Mouse (Mus musculus): Measurements from ENCODE around the gene Rabgap1l. TPM values are rescaled to one million over a fixed set of nuclear protein-coding genes. Genes with fewer than 3 reads are reported as not detected.

The Rabgap1l gene
- polyA plus RNA-seq, 1 experiment from 2014 or later = 12.2 TPM

- no peak for ATAC-seq (ENCODE audit: low FRiP score)
- Histone ChIP-seq H3K9ac (ENCODE audit: low read length) (no peak overlapping the region), H3K4me3 (ENCODE audit: low read depth, low read length) (no peak overlapping the region), H3K36me3 (ENCODE audit: control insufficient read depth, insufficient read depth, low read length) (no peaks in the 10 kb centered on the region), H3K4me1 (ENCODE audit: control insufficient read depth, insufficient read depth, low read length) (no peaks in the 10 kb centered on the region), H3K4me2 (no peak overlapping the region), H3K27ac (ENCODE audit: low read depth, low read length) (no peak overlapping the region), H3K9me3 (ENCODE audit: control insufficient read depth, low read length) (no peaks in the 10 kb centered on the region), H3K27me3 (ENCODE audit: control insufficient read depth, insufficient read depth, low read length) (no peaks in the 10 kb centered on the region)
- DNase-seq (ENCODE audit: low spot score, missing footprints) = no peak
- 76% methylated on average over 7 of the region's 7 CpGs for WGBS
Observed at GRCm38 (mm10) chr1:160308498-160308897, 484.5 kb downstream of the Rabgap1l start.

GRCm38 (mm10) chr1:160306866-160307616, 486.0 kb downstream of the Rabgap1l start:
- Histone ChIP-seq H3K27ac (ENCODE audit: low read depth, low read length) (no peak overlapping the region), H3K9ac (ENCODE audit: low read length) (no peak overlapping the region), H3K9me3 (ENCODE audit: control insufficient read depth, low read length) (no peaks in the 10 kb centered on the region), H3K4me1 (ENCODE audit: control insufficient read depth, insufficient read depth, low read length) (no peaks in the 10 kb centered on the region), H3K36me3 (ENCODE audit: control insufficient read depth, insufficient read depth, low read length) (no peaks in the 10 kb centered on the region), H3K27me3 (ENCODE audit: control insufficient read depth, insufficient read depth, low read length) (no peaks in the 10 kb centered on the region), H3K4me2 (no peak overlapping the region), H3K4me3 (ENCODE audit: low read depth, low read length) (no peak overlapping the region)
- DNase-seq (ENCODE audit: low spot score, missing footprints) = no peak
- no peak for ATAC-seq (ENCODE audit: low FRiP score)
- 78% methylated on average over 10 of the region's 10 CpGs for WGBS

GRCm38 (mm10) chr1:160306336-160306735, 486.7 kb downstream of the Rabgap1l start:
- ATAC-seq (ENCODE audit: low FRiP score) (no peak), DNase-seq (ENCODE audit: low spot score, missing footprints) (no peak)
- WGBS = 84% methylated on average over 6 of the region's 6 CpGs
- Histone ChIP-seq H3K27ac (ENCODE audit: low read depth, low read length) (no peak overlapping the region), H3K9ac (ENCODE audit: low read length) (no peak overlapping the region), H3K4me2 (no peak overlapping the region), H3K4me3 (ENCODE audit: low read depth, low read length) (no peak overlapping the region), H3K36me3 (ENCODE audit: control insufficient read depth, insufficient read depth, low read length) (no peaks in the 10 kb centered on the region), H3K27me3 (ENCODE audit: control insufficient read depth, insufficient read depth, low read length) (no peaks in the 10 kb centered on the region), H3K9me3 (ENCODE audit: control insufficient read depth, low read length) (no peaks in the 10 kb centered on the region), H3K4me1 (ENCODE audit: control insufficient read depth, insufficient read depth, low read length) (no peaks in the 10 kb centered on the region)

- no peak overlapping the region for H3K9ac ChIP-seq (ENCODE audit: low read length)
- H3K27ac ChIP-seq (ENCODE audit: low read depth, low read length) = no peak overlapping the region
- DNase-seq (ENCODE audit: low spot score, missing footprints) (no peak), ATAC-seq (ENCODE audit: low FRiP score) (no peak)
- no peaks in the 10 kb centered on the region for H3K36me3 ChIP-seq (ENCODE audit: control insufficient read depth, insufficient read depth, low read length)
- no peaks in the 10 kb centered on the region for H3K27me3 ChIP-seq (ENCODE audit: control insufficient read depth, insufficient read depth, low read length)
- WGBS = 96% methylated on average over 1 of the region's 1 CpGs
- no peak overlapping the region for H3K4me2 ChIP-seq
- no peaks in the 10 kb centered on the region for H3K4me1 ChIP-seq (ENCODE audit: control insufficient read depth, insufficient read depth, low read length)
- no peaks in the 10 kb centered on the region for H3K9me3 ChIP-seq (ENCODE audit: control insufficient read depth, low read length)
- H3K4me3 ChIP-seq (ENCODE audit: low read depth, low read length) = no peak overlapping the region
Observed at GRCm38 (mm10) chr1:160305826-160306225, 487.2 kb downstream of the Rabgap1l start.

GRCm38 (mm10) chr1:160304969-160305498, 488.0 kb downstream of the Rabgap1l start:
- DNase-seq (ENCODE audit: low spot score, missing footprints) (no peak), ATAC-seq (ENCODE audit: low FRiP score) (peak; percentile 73)
- no peak overlapping the region for H3K27ac ChIP-seq (ENCODE audit: low read depth, low read length)
- no peak overlapping the region for H3K4me3 ChIP-seq (ENCODE audit: low read depth, low read length)
- H3K9me3 ChIP-seq (ENCODE audit: control insufficient read depth, low read length) = no peaks in the 10 kb centered on the region
- no peaks in the 10 kb centered on the region for H3K27me3 ChIP-seq (ENCODE audit: control insufficient read depth, insufficient read depth, low read length)
- no peaks in the 10 kb centered on the region for H3K4me1 ChIP-seq (ENCODE audit: control insufficient read depth, insufficient read depth, low read length)
- H3K9ac ChIP-seq (ENCODE audit: low read length) = no peak overlapping the region
- H3K36me3 ChIP-seq (ENCODE audit: control insufficient read depth, insufficient read depth, low read length) = no peaks in the 10 kb centered on the region
- no peak overlapping the region for H3K4me2 ChIP-seq
- WGBS = 70% methylated on average over 6 of the region's 6 CpGs

GRCm38 (mm10) chr1:160302268-160302667, 490.7 kb downstream of the Rabgap1l start:
- Histone ChIP-seq H3K9me3 (ENCODE audit: control insufficient read depth, low read length) (no peaks in the 10 kb centered on the region), H3K9ac (ENCODE audit: low read length) (no peak overlapping the region), H3K27ac (ENCODE audit: low read depth, low read length) (no peak overlapping the region), H3K4me2 (no peak overlapping the region), H3K4me1 (ENCODE audit: control insufficient read depth, insufficient read depth, low read length) (no peaks in the 10 kb centered on the region), H3K27me3 (ENCODE audit: control insufficient read depth, insufficient read depth, low read length) (no peaks in the 10 kb centered on the region), H3K4me3 (ENCODE audit: low read depth, low read length) (no peak overlapping the region), H3K36me3 (ENCODE audit: control insufficient read depth, insufficient read depth, low read length) (no peaks in the 10 kb centered on the region)
- ATAC-seq (ENCODE audit: low FRiP score) = no peak
- WGBS = 79% methylated on average over 1 of the region's 1 CpGs
- DNase-seq (ENCODE audit: low spot score, missing footprints) = no peak

- no peak for DNase-seq (ENCODE audit: low spot score, missing footprints)
- H3K4me3 ChIP-seq (ENCODE audit: low read depth, low read length) = no peak overlapping the region
- ATAC-seq (ENCODE audit: low FRiP score) = no peak
Observed at GRCm38 (mm10) chr1:160301156-160301555, 491.9 kb downstream of the Rabgap1l start.

GRCm38 (mm10) chr1:160300704-160301103, 492.3 kb downstream of the Rabgap1l start:
- Histone ChIP-seq H3K36me3 (ENCODE audit: control insufficient read depth, insufficient read depth, low read length) (no peaks in the 10 kb centered on the region), H3K9ac (ENCODE audit: low read length) (no peak overlapping the region), H3K9me3 (ENCODE audit: control insufficient read depth, low read length) (no peaks in the 10 kb centered on the region), H3K4me3 (ENCODE audit: low read depth, low read length) (no peak overlapping the region), H3K27ac (ENCODE audit: low read depth, low read length) (no peak overlapping the region), H3K4me2 (no peak overlapping the region), H3K4me1 (ENCODE audit: control insufficient read depth, insufficient read depth, low read length) (no peaks in the 10 kb centered on the region), H3K27me3 (ENCODE audit: control insufficient read depth, insufficient read depth, low read length) (no peaks in the 10 kb centered on the region)
- DNase-seq (ENCODE audit: low spot score, missing footprints) = no peak
- 85% methylated on average over 2 of the region's 2 CpGs for WGBS
- no peak for ATAC-seq (ENCODE audit: low FRiP score)

More at GRCm38 (mm10) chr1:160301156-160301555, 491.9 kb downstream of the Rabgap1l start:
- Histone ChIP-seq H3K4me2 (no peak overlapping the region), H3K9me3 (ENCODE audit: control insufficient read depth, low read length) (no peaks in the 10 kb centered on the region), H3K27me3 (ENCODE audit: control insufficient read depth, insufficient read depth, low read length) (no peaks in the 10 kb centered on the region), H3K4me1 (ENCODE audit: control insufficient read depth, insufficient read depth, low read length) (no peaks in the 10 kb centered on the region), H3K36me3 (ENCODE audit: control insufficient read depth, insufficient read depth, low read length) (no peaks in the 10 kb centered on the region), H3K27ac (ENCODE audit: low read depth, low read length) (no peak overlapping the region), H3K9ac (ENCODE audit: low read length) (no peak overlapping the region)
- 93% methylated on average over 6 of the region's 6 CpGs for WGBS

GRCm38 (mm10) chr1:160299979-160300378, 493.0 kb downstream of the Rabgap1l start:
- Histone ChIP-seq H3K27me3 (ENCODE audit: control insufficient read depth, insufficient read depth, low read length) (no peaks in the 10 kb centered on the region), H3K27ac (ENCODE audit: low read depth, low read length) (no peak overlapping the region), H3K9ac (ENCODE audit: low read length) (no peak overlapping the region), H3K4me1 (ENCODE audit: control insufficient read depth, insufficient read depth, low read length) (no peaks in the 10 kb centered on the region), H3K4me3 (ENCODE audit: low read depth, low read length) (no peak overlapping the region), H3K4me2 (no peak overlapping the region), H3K9me3 (ENCODE audit: control insufficient read depth, low read length) (no peaks in the 10 kb centered on the region), H3K36me3 (ENCODE audit: control insufficient read depth, insufficient read depth, low read length) (no peaks in the 10 kb centered on the region)
- ATAC-seq (ENCODE audit: low FRiP score) (no peak), DNase-seq (ENCODE audit: low spot score, missing footprints) (no peak)
- 79% methylated on average over 4 of the region's 4 CpGs for WGBS
